Mouse (Mus musculus) cerebellum, adult 2 months (tissue): ENCODE measurements at regions not wholly inside any gene's neighbourhood (a gene's known extent, or its start where the extent isn't known, plus 50 kb on each side); places are given as distances from the start of the nearest gene placed in this dataset.

Source experiments
- DNase-seq, 2 experiments: peaks; one replicate each; pipeline ENCODE4 v3.0.0; 2021
- H3K27ac ChIP-seq: fragments of 200-500 bp; 2 replicates; pipeline ENCODE4 v1.5.1; 2012; ENCODE audit warnings: low read length, control low read depth, inconsistent platforms; ENCODE audit not compliant: insufficient read depth
- H3K27me3 ChIP-seq: fragments of 200-500 bp; 2 replicates; pipeline ENCODE4 v1.6.1; 2012; ENCODE audit warnings: inconsistent platforms, mild to moderate bottlenecking, low read length, moderate library complexity; ENCODE audit not compliant: control insufficient read depth, insufficient read depth
- H3K4me1 ChIP-seq: fragments of 200-500 bp; 2 replicates; pipeline ENCODE4 v1.6.1; 2011; ENCODE audit warnings: low read length; ENCODE audit not compliant: control insufficient read depth, insufficient read depth
- H3K4me3 ChIP-seq: fragments of 200-500 bp; replicated peaks from 2 replicates; pipeline ENCODE3; 2011; ENCODE audit warnings: mild to moderate bottlenecking, low read depth, low read length, control low read depth; ENCODE audit not compliant: insufficient read depth
- CTCF ChIP-seq: fragments of 200-500 bp; IDR thresholded peaks from 2 replicates; pipeline ENCODE4 v1.5.1; 2011; ENCODE audit warnings: low read depth, mild to moderate bottlenecking, control low read depth, low read length, moderate library complexity, borderline replicate concordance; ENCODE audit not compliant: insufficient read depth
- POLR2A ChIP-seq: fragments of 200-500 bp; IDR thresholded peaks from 2 replicates; pipeline ENCODE4 v1.6.1; 2011; ENCODE audit warnings: low read length, control low read depth, borderline replicate concordance; ENCODE audit not compliant: insufficient read depth
- WGBS: fragments of 180-500 bp; shearing (Covaris S2); methylation state at CpG from one replicate; pipeline ENCODE4 v1.1.7; 2018; 5-methylcytosine and 5-hydroxymethylcytosine counted together

DNA sequence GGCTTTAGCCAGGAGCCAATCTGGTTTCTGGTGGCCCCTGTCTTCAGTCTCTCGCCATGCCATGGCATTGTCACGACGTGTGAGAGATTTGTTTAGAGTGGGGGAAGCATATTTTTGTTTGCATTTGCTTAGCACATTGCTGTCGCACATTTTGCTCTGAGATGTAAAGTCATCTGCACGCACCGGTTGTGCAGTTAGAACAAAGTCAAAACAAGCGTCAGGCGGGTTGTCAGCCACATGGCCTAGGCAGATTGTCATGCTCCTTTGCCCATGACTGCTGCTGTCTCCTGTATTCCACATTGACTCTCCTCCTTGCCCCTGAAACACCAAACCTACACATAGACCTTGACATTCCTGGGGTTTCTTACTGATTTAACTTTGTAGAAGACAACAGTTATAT, 383.6 kb downstream of the Sorl1 start:
- Histone ChIP-seq H3K27me3 (no peaks in the 10 kb centered on the region; the same call in 1 of the 2 replicates), H3K4me1 (no peaks in the 10 kb centered on the region), H3K4me3 (no peak overlapping the region), H3K27ac (no peak overlapping the region)
- 99% methylated on average over 8 of the region's 8 CpGs for WGBS
- TF ChIP-seq POLR2A (no peak), CTCF (no peak)
- DNase-seq: no peak

GRCm38 (mm10) chr9:41737671-41738070, 386.4 kb downstream of the Sorl1 start:
- Histone ChIP-seq H3K4me1 (no peaks in the 10 kb centered on the region), H3K27ac (no peak overlapping the region)
- WGBS: 84% methylated on average over 6 of the region's 6 CpGs

GRCm38 (mm10) chr9:41736881-41737280, 387.2 kb downstream of the Sorl1 start:
- Histone ChIP-seq H3K27me3 (peaks cover 1% of the 10 kb centered on the region; the same call in 1 of the 2 replicates), H3K4me3 (no peak overlapping the region), H3K27ac (no peak overlapping the region), H3K4me1 (no peaks in the 10 kb centered on the region)
- no peak for TF ChIP-seq POLR2A
- no peak for TF ChIP-seq CTCF
- WGBS: 42% methylated on average over 6 of the region's 6 CpGs
- no peak for DNase-seq

More at GRCm38 (mm10) chr9:41737671-41738070, 386.4 kb downstream of the Sorl1 start:
- H3K4me3 ChIP-seq: no peak overlapping the region
- DNase-seq: no peak
- peaks cover 1% of the 10 kb centered on the region; the same call in 1 of the 2 replicates for H3K27me3 ChIP-seq
- TF ChIP-seq POLR2A (no peak), CTCF (no peak)

DNA sequence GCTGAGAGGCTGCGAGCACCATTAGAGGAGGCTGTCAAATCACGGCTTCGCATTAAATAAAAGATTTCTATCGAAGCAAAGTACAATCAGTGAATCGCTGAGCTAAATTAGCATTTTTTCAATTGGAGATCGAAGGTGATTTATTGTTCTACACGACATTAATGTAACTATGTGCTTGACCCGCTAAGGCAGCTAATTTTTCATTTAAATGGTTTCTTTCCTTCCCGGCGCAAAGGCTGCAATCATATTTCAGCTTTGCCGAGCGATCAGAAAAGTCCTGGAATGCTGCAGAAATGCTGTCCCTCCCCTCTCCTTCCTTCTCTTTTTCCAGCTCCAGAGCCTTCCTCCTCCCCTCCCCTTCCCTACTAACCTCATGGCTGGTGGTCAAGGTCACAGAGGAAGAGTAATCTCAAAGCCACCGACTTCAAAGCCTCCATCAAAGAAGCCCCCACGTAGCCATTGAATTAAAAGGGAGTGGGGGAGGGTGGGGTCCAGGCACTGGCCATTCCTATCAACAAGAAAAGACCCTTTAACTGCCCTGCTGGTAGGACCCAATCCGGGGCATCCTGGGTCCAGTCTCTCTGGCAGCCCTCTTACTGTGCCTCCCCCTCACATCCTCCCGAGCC, 387.8 kb downstream of the Sorl1 start:
- TF ChIP-seq CTCF (no peak), POLR2A (no peak)
- H3K27me3 ChIP-seq: peaks cover 1% of the 10 kb centered on the region; the same call in 1 of the 2 replicates
- H3K27ac ChIP-seq: no peak overlapping the region
- DNase-seq: no peak
- no peaks in the 10 kb centered on the region for H3K4me1 ChIP-seq
- 3% methylated on average over 16 of the region's 16 CpGs for WGBS
- no peak overlapping the region for H3K4me3 ChIP-seq

- WGBS: 3% methylated on average over 22 of the region's 22 CpGs
- no peak overlapping the region; the same call in 1 of the 2 replicates for H3K27ac ChIP-seq
- H3K27me3 ChIP-seq: peaks cover 1% of the 10 kb centered on the region; the same call in 1 of the 2 replicates
- DNase-seq: peak; percentile 50 to 54
- no peak overlapping the region for H3K4me3 ChIP-seq
- H3K4me1 ChIP-seq: no peaks in the 10 kb centered on the region
- TF ChIP-seq POLR2A (no peak), CTCF (no peak)
Observed at GRCm38 (mm10) chr9:41735448-41736233, 388.5 kb downstream of the Sorl1 start.

DNA sequence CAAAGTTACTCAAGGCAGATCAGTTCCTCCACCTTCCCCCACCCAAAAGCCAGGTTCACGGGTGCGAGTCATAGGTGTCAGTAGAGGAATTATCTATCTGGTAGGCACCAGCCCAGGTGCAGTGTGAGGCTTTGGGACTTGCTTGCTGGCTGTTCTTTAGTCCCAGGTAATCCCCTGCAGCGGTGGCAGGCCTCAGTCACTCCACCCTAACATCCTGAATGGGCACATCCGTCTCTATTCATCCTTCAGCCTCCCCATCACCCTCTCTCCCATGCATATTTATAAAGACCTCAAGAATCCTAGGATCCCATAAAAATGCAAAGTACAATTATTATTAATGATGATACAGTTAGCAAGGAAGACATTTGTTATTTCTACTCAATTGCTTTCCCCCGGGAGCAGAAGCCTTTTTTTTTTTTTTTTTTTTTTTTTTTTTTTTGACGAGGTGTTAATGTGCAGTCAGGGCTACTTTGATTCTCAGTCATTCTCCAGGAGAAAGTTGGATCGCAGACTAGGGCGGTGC, 389.1 kb downstream of the Sorl1 start:
- TF ChIP-seq CTCF: no peak
- TF ChIP-seq POLR2A: no peak
- Histone ChIP-seq H3K4me3 (no peak overlapping the region), H3K27me3 (peaks cover 1% of the 10 kb centered on the region; the same call in 1 of the 2 replicates), H3K4me1 (no peaks in the 10 kb centered on the region), H3K27ac (no peak overlapping the region)
- 40% methylated on average over 8 of the region's 8 CpGs for WGBS
- DNase-seq: no peak

DNA sequence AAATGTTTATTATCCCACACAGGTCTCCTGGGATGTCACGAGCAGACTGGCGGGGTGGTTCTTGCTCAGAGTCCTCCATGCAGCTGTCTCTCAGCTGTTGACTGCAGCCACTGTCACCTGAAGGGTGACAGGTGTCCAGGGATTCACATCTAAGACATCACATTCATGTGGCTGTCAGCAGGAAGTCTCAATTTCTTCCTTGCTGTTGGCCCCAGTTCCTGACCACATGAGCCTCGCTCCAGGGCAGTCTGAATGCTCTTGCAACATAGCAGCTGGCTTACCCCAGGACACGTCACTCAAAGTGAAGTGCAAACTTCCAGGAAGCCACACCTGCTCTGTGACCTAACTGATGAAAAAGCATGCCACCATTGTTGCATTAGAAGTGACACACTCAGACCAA, 402.5 kb downstream of the Sorl1 start:
- DNase-seq: no peak
- no peak for TF ChIP-seq POLR2A
- no peak for TF ChIP-seq CTCF
- H3K4me3 ChIP-seq: no peak overlapping the region
- no peak overlapping the region for H3K27ac ChIP-seq
- WGBS: 65% methylated on average over 4 of the region's 4 CpGs
- H3K27me3 ChIP-seq: no peaks in the 10 kb centered on the region; the same call in 1 of the 2 replicates
- no peaks in the 10 kb centered on the region for H3K4me1 ChIP-seq
